30 mouse cellular contexts compared by ENCODE assay signal in the genomic region with DNA sequence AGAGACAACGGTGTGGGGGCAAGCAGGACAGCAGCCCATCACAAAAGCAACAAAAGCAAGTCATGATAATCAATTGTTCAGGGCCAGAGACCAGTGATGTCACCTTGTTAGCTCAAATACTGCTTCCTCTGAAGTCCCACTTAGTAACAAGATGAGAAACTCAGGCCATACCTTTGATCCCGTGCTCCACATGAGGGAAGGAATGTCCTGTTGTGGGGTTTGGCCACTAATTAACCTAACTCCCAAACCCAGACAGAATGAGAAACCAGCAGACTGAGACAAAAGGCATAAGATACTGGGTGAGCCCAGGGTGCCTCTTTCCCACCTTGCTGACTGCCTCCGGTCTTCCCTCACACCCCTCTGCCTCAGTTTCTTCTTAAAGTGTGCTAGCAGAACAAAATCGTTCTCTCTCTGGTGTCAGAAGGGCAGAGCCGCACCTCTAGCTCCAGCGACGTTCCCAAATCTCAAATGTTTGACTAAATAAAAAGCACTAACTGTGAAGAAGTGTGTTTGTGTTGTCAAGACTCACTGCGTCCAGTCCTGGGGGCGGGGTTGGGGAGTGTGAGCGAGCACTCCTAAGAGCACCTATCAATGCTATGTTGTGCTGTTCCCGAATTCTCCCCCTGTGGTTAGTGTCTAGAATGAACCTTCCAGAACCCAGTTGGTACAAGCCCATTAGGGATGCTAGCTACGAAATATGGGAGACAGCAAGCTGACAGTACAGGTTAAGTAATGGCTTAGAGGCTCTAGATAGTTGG. TPM values are rescaled to one million over a fixed set of nuclear protein-coding genes. Genes with fewer than 3 reads are reported as not detected.
A peak's percentile ranks its signal among the peaks of the same experiment; 100 is the strongest.
DNase-seq lines count a peak whose midpoint lies in the region; ATAC-seq and TF ChIP-seq lines count a peak whose summit lies in the region.
"Had no signal": no experiment of that assay in that cellular context is flagged by ENCODE, and none has a peak within 500 bp of the region (broad histone marks: within the 10 kb centered on the region; RNA-seq: fewer than 3 reads in every experiment).

No protein-coding gene starts in this region.

- H3K4me1 ChIP-seq in forebrain, embryonic 11.5 days (replicated peaks; ENCODE audit: control insufficient read depth, insufficient read depth, low read length), result peaks cover 9% of the 10 kb centered on the region; the same call in 1 of the 2 replicates
- peaks cover 37% of the 10 kb centered on the region for H3K4me1 ChIP-seq in forebrain, embryonic 16.5 days (replicated peaks; ENCODE audit: control insufficient read depth, insufficient read depth, low read length)
- peaks cover 6% of the 10 kb centered on the region; the same call in 1 of the 2 replicates for H3K4me1 ChIP-seq in kidney, postnatal 0 days (replicated peaks; ENCODE audit: insufficient read depth, low read length)

- H3K9me3 ChIP-seq in forebrain, embryonic 11.5 days (ENCODE audit: control insufficient read depth, low read length), result peaks cover 22% of the 10 kb centered on the region; the same call in 1 of the 2 replicates
- peaks cover 23% of the 10 kb centered on the region for H3K9me3 ChIP-seq in forebrain, embryonic 16.5 days (ENCODE audit: control insufficient read depth, low read length)
- H3K9me3 ChIP-seq in kidney, postnatal 0 days (replicated peaks; ENCODE audit: low read length), result peaks cover 17% of the 10 kb centered on the region

- no peak for TF ChIP-seq CTCF in kidney, postnatal 0 days (IDR thresholded peaks at IDR 0.05; ENCODE audit: low read depth)

- H3K9ac ChIP-seq in forebrain, embryonic 11.5 days (ENCODE audit: low read length), result no peak overlapping the region
- H3K9ac ChIP-seq in forebrain, embryonic 16.5 days (replicated peaks; ENCODE audit: low read depth, low read length), result no peak overlapping the region
- H3K9ac ChIP-seq in kidney, postnatal 0 days (ENCODE audit: low read depth, low read length), result no peak overlapping the region
- H3K9ac ChIP-seq: embryonic facial prominence, embryonic 15.5 days; heart, embryonic 13.5 days; hindbrain, embryonic 14.5 days; liver, embryonic 13.5 days had no signal

- 40% methylated on average over 12 of the region's 12 CpGs for WGBS in forebrain, embryonic 11.5 days
- WGBS in forebrain, embryonic 16.5 days, result 35% methylated on average over 12 of the region's 12 CpGs
- WGBS in kidney, postnatal 0 days, result 37% methylated on average over 12 of the region's 12 CpGs

- no peak overlapping the region for H3K4me3 ChIP-seq in forebrain, embryonic 11.5 days (ENCODE audit: low read depth, low read length)
- H3K4me3 ChIP-seq in forebrain, embryonic 16.5 days (replicated peaks; ENCODE audit: low read length), result no peak overlapping the region
- H3K4me3 ChIP-seq in kidney, postnatal 0 days (replicated peaks; ENCODE audit: low read depth, low read length), result no peak overlapping the region
- H3K4me3 ChIP-seq: gastrocnemius, adult 2 months; heart, adult 2 months; heart, embryonic 13.5 days; liver, embryonic 13.5 days had no signal

- no peak for ATAC-seq in forebrain, embryonic 11.5 days (replicated peaks; ENCODE audit: low FRiP score)
- ATAC-seq in forebrain, embryonic 16.5 days, result no peak
- ATAC-seq in kidney, postnatal 0 days (replicated peaks; ENCODE audit: low FRiP score, low read depth), result peak; percentile 52; the same call in 1 of the 2 replicates
- ATAC-seq: forebrain, embryonic 14.5 days; inflammation-experienced regulatory T-cells, adult 6 months had no signal

- DNase-seq in forebrain, embryonic 11.5 days (ENCODE audit: low spot score), result peak; percentile 47
- DNase-seq in kidney, adult 9 months, result peak; percentile 44
- DNase-seq in kidney, postnatal 10 days, result no peak
- DNase-seq in R1 (ENCODE audit: low read depth, low spot score), result peak; percentile 78
- no peak for DNase-seq in kidney, postnatal 0 days (ENCODE audit: low spot score)
- DNase-seq in layer of hippocampus, adult 8-10 months (ENCODE audit: low spot score in 2 of 2), result no peak
- no peak for DNase-seq in spleen, adult 18-20 months
- DNase-seq: adrenal gland, adult 8-10 months; cerebellum, adult 2 months; cerebellum, postnatal 14 days; gastrocnemius, adult 2 months; gastrocnemius, postnatal 36 days; heart, adult 2 months; heart, postnatal 10 days; layer of hippocampus, adult 9-11 months; liver, embryonic 13.5 days; lung, adult 2 months; lung, postnatal 10 days; midbrain, embryonic 14.5 days; right cerebral cortex, postnatal 25 days; thymus, adult 18-20 months; thymus, postnatal 25 days had no signal

- H3K27ac ChIP-seq in forebrain, embryonic 11.5 days (ENCODE audit: low read depth, low read length), result no peak overlapping the region
- no peak overlapping the region for H3K27ac ChIP-seq in forebrain, embryonic 16.5 days (ENCODE audit: low read length)
- H3K27ac ChIP-seq in kidney, postnatal 0 days, result no peak overlapping the region
- H3K27ac ChIP-seq: embryonic facial prominence, embryonic 15.5 days; gastrocnemius, adult 2 months; heart, adult 2 months; heart, embryonic 13.5 days; hindbrain, embryonic 14.5 days; liver, embryonic 13.5 days; macrophage had no signal

- peaks cover 38% of the 10 kb centered on the region for H3K27me3 ChIP-seq in forebrain, embryonic 11.5 days (ENCODE audit: control insufficient read depth, insufficient read depth, low read length)
- peaks cover 35% of the 10 kb centered on the region for H3K27me3 ChIP-seq in forebrain, embryonic 16.5 days (replicated peaks; ENCODE audit: control insufficient read depth, insufficient read depth, low read length)
- H3K27me3 ChIP-seq in kidney, postnatal 0 days (ENCODE audit: insufficient read depth, low read length), result peaks cover 16% of the 10 kb centered on the region
- H3K27me3 ChIP-seq: CH12.LX had no signal

- no peak overlapping the region for H3K4me2 ChIP-seq in forebrain, embryonic 11.5 days (ENCODE audit: low read depth, low read length, severe bottlenecking)
- H3K4me2 ChIP-seq in forebrain, embryonic 16.5 days (ENCODE audit: low read length), result no peak overlapping the region
- no peak overlapping the region for H3K4me2 ChIP-seq in kidney, postnatal 0 days (ENCODE audit: low read length)
- H3K4me2 ChIP-seq: heart, embryonic 13.5 days; hindbrain, embryonic 14.5 days; liver, embryonic 13.5 days had no signal

- H3K36me3 ChIP-seq in forebrain, embryonic 11.5 days (ENCODE audit: control insufficient read depth, insufficient read depth, low read length), result peaks cover 27% of the 10 kb centered on the region
- peaks cover 29% of the 10 kb centered on the region for H3K36me3 ChIP-seq in forebrain, embryonic 16.5 days (ENCODE audit: control insufficient read depth, insufficient read depth)
- peaks cover 25% of the 10 kb centered on the region for H3K36me3 ChIP-seq in kidney, postnatal 0 days (ENCODE audit: insufficient read depth, low read length)

RNA-seq across cellular contexts. Expression of gene Gnas, which starts 4.7 kb away (rescaled TPM):
- 1,123 and 1,194 TPM in 2 replicates for polyA plus RNA-seq in forebrain, embryonic 11.5 days (2014; fragmentation: Nextera tagmentation; extraction: Ambion mirVana)
- polyA plus RNA-seq in forebrain, embryonic 16.5 days (2015; fragmentation: Nextera tagmentation; extraction: Ambion mirVana), result 1,187 and 1,213 TPM in 2 replicates
- polyA plus RNA-seq in kidney, postnatal 0 days (2015; fragmentation: Nextera tagmentation; extraction: Ambion mirVana), result 1,338 and 1,363 TPM in 2 replicates
- 1,000 to 10,000 TPM; 1,786 to 1,958 (median 1,837) TPM for total RNA-seq in layer of hippocampus, adult 8-10 months (2022)

RNA-seq across cellular contexts. Expression of gene Gm20721, which starts 57.7 kb away (rescaled TPM):
- 6.5 and 7.3 TPM in 2 replicates for polyA plus RNA-seq in forebrain, embryonic 11.5 days (2014; fragmentation: Nextera tagmentation; extraction: Ambion mirVana)
- 11.4 and 13.5 TPM in 2 replicates for polyA plus RNA-seq in forebrain, embryonic 16.5 days (2015; fragmentation: Nextera tagmentation; extraction: Ambion mirVana)
- polyA plus RNA-seq in kidney, postnatal 0 days (2015; fragmentation: Nextera tagmentation; extraction: Ambion mirVana), result 8.6 and 11.1 TPM in 2 replicates
- 1 to 10 TPM; 1.2 to 2.9 (median 1.8) TPM for total RNA-seq in layer of hippocampus, adult 8-10 months (2022)
- polyA plus RNA-seq: heart, adult 2 months; inflammation-experienced regulatory T-cells, adult 6 months; lung, adult 2 months had no signal

Comparison
In these comparisons a context has a peak if more than half of its experiments do, and no peak if none do; other contexts are left out.
1. DNase-seq: peak in forebrain, embryonic 11.5 days (single experiment), kidney, adult 9 months (single experiment) and R1 (single experiment); none in kidney, postnatal 10 days (single experiment), kidney, postnatal 0 days (single experiment), layer of hippocampus, adult 8-10 months (0 of 2) and spleen, adult 18-20 months (0 of 2).